Mouse (Mus musculus): ENCODE results near the gene Olfr933.

DNA sequence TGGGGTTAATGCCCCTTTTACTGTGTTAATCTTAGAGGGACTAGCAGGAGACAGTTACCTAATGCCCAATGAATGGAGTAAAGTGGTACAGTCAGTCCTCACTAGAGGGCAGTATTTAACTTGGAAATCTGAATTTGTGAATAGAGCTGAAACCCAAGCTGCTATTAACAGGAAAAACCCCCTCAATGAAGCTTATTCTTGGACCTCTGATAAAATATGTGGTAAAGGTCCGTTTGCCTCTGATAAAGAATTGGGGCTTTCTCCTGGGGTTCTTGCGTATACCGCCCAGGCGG is 18.0 kb upstream of the Olfr933 start:
- TF ChIP-seq POLR2A (IDR thresholded peaks at IDR 0.05; ENCODE audit: extremely low read depth, insufficient read depth, low read length): no peak
- TF ChIP-seq CTCF (IDR thresholded peaks at IDR 0.05; ENCODE audit: extremely low read depth, insufficient read depth, low read length): no peak
